34 mouse cellular contexts compared by ENCODE assay signal in the genomic region with DNA sequence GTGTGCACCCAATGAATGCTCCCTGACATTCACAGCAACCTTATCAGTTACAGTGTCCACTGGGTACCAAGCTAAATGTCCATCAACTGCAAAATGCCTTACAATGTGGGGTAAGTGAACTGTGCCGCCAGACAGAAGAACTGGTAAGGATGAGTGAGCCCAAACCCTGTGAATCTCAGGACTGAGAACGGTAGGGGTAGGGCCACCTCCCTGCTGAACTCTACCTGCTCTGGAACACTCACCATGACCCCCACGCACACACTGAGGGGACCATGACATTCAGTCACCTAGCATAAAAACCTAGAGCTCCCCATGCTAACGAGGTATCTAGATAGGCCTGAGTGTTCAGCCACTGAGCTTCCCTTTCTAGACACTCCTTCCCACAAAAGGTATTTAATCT. TPM values are rescaled to one million over a fixed set of nuclear protein-coding genes. Genes with fewer than 3 reads are reported as not detected.
"Had no signal": no experiment of that assay in that cellular context is flagged by ENCODE, and none has a peak within 500 bp of the region (broad histone marks: within the 10 kb centered on the region; RNA-seq: fewer than 3 reads in every experiment).

No protein-coding gene starts in this region.

- H3K9me3 ChIP-seq: embryonic facial prominence, embryonic 10.5 days; embryonic facial prominence, embryonic 12.5 days; embryonic facial prominence, embryonic 13.5 days; embryonic facial prominence, embryonic 15.5 days; forebrain, embryonic 10.5 days; forebrain, embryonic 12.5 days; forebrain, embryonic 13.5 days; forebrain, embryonic 15.5 days had no signal

- ATAC-seq: forebrain, embryonic 13.5 days; forebrain, embryonic 15.5 days; forebrain, embryonic 16.5 days; forebrain, postnatal 0 days had no signal

- H3K4me1 ChIP-seq: embryonic facial prominence, embryonic 10.5 days; embryonic facial prominence, embryonic 12.5 days; embryonic facial prominence, embryonic 13.5 days; embryonic facial prominence, embryonic 15.5 days; forebrain, embryonic 10.5 days; forebrain, embryonic 12.5 days; forebrain, embryonic 13.5 days; forebrain, embryonic 15.5 days had no signal

- H3K36me3 ChIP-seq: embryonic facial prominence, embryonic 10.5 days; embryonic facial prominence, embryonic 12.5 days; embryonic facial prominence, embryonic 13.5 days; embryonic facial prominence, embryonic 15.5 days; forebrain, embryonic 10.5 days; forebrain, embryonic 12.5 days; forebrain, embryonic 15.5 days had no signal

- H3K4me2 ChIP-seq: embryonic facial prominence, embryonic 12.5 days; embryonic facial prominence, embryonic 13.5 days; embryonic facial prominence, embryonic 15.5 days; forebrain, embryonic 12.5 days; forebrain, embryonic 13.5 days; forebrain, embryonic 15.5 days had no signal

- H3K9ac ChIP-seq: embryonic facial prominence, embryonic 12.5 days; embryonic facial prominence, embryonic 13.5 days; embryonic facial prominence, embryonic 15.5 days; forebrain, embryonic 12.5 days; forebrain, embryonic 13.5 days; forebrain, embryonic 15.5 days; forebrain, postnatal 0 days had no signal

- H3K27ac ChIP-seq: embryonic facial prominence, embryonic 10.5 days; embryonic facial prominence, embryonic 12.5 days; embryonic facial prominence, embryonic 13.5 days; embryonic facial prominence, embryonic 15.5 days; forebrain, embryonic 10.5 days; forebrain, embryonic 12.5 days; forebrain, embryonic 13.5 days; forebrain, embryonic 15.5 days; gastrocnemius, adult 2 months; heart, adult 2 months had no signal

- DNase-seq: cerebellum, adult 18-20 months; cerebellum, adult 2 months; cerebellum, adult 8-10 months; cerebellum, adult 9-10 months; cerebellum, adult 9-11 months; cerebellum, postnatal 10 days; cerebellum, postnatal 14 days; cerebellum, postnatal 25 days; cerebellum, postnatal 36 days; embryo, embryonic 11 days; forebrain, postnatal 0 days; gastrocnemius, adult 2 months; gastrocnemius, postnatal 10 days; gastrocnemius, postnatal 14 days; gastrocnemius, postnatal 25 days; gastrocnemius, postnatal 36 days; heart, adult 18-20 months; heart, adult 2 months had no signal

- H3K4me3 ChIP-seq: embryonic facial prominence, embryonic 10.5 days; embryonic facial prominence, embryonic 12.5 days; embryonic facial prominence, embryonic 13.5 days; embryonic facial prominence, embryonic 15.5 days; erythroblast, embryonic 14.5 days; forebrain, embryonic 10.5 days; forebrain, embryonic 12.5 days; forebrain, embryonic 13.5 days; forebrain, embryonic 15.5 days; gastrocnemius, adult 2 months; heart, adult 2 months had no signal

RNA-seq across cellular contexts. Expression of a gene that starts 20.9 kb away (rescaled TPM):
- total RNA-seq: common myeloid progenitor, adult 5-6 weeks; granulocyte monocyte progenitor cell, adult 5-6 weeks; heart, adult 18-20 months; heart, adult 2 months; heart, adult 8-10 months had no signal
- polyA plus RNA-seq: cortical plate, adult 2 months; erythroblast, embryonic 14.5 days; forebrain, embryonic 13.5 days; forebrain, embryonic 15.5 days; forebrain, embryonic 16.5 days; frontal cortex, adult 2 months; gonadal fat pad, adult 2 months; heart, adult 2 months had no signal
